Mouse (Mus musculus) myocyte (in vitro differentiated cells): ENCODE data around the gene Cstad. TPM values are rescaled to one million over a fixed set of nuclear protein-coding genes. Genes with fewer than 3 reads are reported as not detected.

ENCODE experiments used
- H3K27me3 ChIP-seq: one replicate; pipeline ENCODE4 v1.6.1; 2011; ENCODE audit not compliant: control insufficient read depth, insufficient read depth, insufficient read length
- H3K36me3 ChIP-seq: one replicate; pipeline ENCODE4 v1.6.1; 2011; ENCODE audit not compliant: control insufficient read depth, insufficient read depth
- H3K4me2 ChIP-seq: one replicate; pipeline ENCODE4 v1.6.1; 2011; ENCODE audit warnings: low read depth, control low read depth
- H3K4me3 ChIP-seq: one replicate; pipeline ENCODE4 v1.5.1; 2011; ENCODE audit warnings: mild to moderate bottlenecking, control low read depth, moderate library complexity
- H3K79me2 ChIP-seq: one replicate; pipeline ENCODE4 v1.6.1; 2011; ENCODE audit not compliant: control insufficient read depth, insufficient read depth
- H3ac ChIP-seq: one replicate; pipeline ENCODE4 v1.6.1; 2011; ENCODE audit not compliant: control insufficient read depth, insufficient read length
- CEBPB ChIP-seq: IDR thresholded peaks from 2 replicates; pipeline ENCODE4 v1.6.1; 2011; ENCODE audit warnings: mild to moderate bottlenecking, moderate library complexity; ENCODE audit not compliant: poor library complexity, insufficient read depth, severe bottlenecking
- E2F4 ChIP-seq: IDR thresholded peaks from one replicate; pipeline ENCODE4 v1.6.1; 2011; ENCODE audit warnings: mild to moderate bottlenecking, control low read depth, moderate library complexity; ENCODE audit not compliant: insufficient read depth
- MAX ChIP-seq: IDR thresholded peaks from one replicate; pipeline ENCODE4 v1.6.1; 2011; ENCODE audit warnings: low read depth, mild to moderate bottlenecking, control low read depth
- MYOD1 ChIP-seq, 3 experiments: IDR thresholded peaks; one replicate each; pipeline ENCODE4 v1.6.1; 2011; ENCODE audit warnings: control low read depth in 2 of 3, low read depth in 2 of 3, mild to moderate bottlenecking in 2 of 3, moderate library complexity in 1 of 3; ENCODE audit not compliant: insufficient read length in 2 of 3, control insufficient read depth in 1 of 3
- MYOG ChIP-seq, 3 experiments: IDR thresholded peaks; one replicate each; pipeline ENCODE4 v1.6.1; 2011; ENCODE audit warnings: control low read depth in 2 of 3, low read depth in 2 of 3, mild to moderate bottlenecking in 2 of 3; ENCODE audit not compliant: insufficient read length in 2 of 3, control insufficient read depth in 1 of 3, insufficient read depth in 1 of 3
- POLR2A ChIP-seq: IDR thresholded peaks from one replicate; pipeline ENCODE4 v1.6.1; 2011; ENCODE audit warnings: low read depth, mild to moderate bottlenecking, control low read depth, moderate library complexity; ENCODE audit not compliant: insufficient read length
- POLR2AphosphoS2 ChIP-seq: IDR thresholded peaks from one replicate; pipeline ENCODE4 v1.6.1; 2011; ENCODE audit warnings: low read depth, control low read depth; ENCODE audit not compliant: insufficient read length
- REST ChIP-seq: IDR thresholded peaks from one replicate; pipeline ENCODE4 v1.6.1; 2011; ENCODE audit warnings: mild to moderate bottlenecking, control low read depth, moderate library complexity; ENCODE audit not compliant: insufficient read depth, insufficient read length
- SRF ChIP-seq: IDR thresholded peaks from one replicate; pipeline ENCODE4 v1.6.1; 2011; ENCODE audit warnings: low read depth; ENCODE audit not compliant: control insufficient read depth, insufficient read length
- TCF12 ChIP-seq: IDR thresholded peaks from one replicate; pipeline ENCODE4 v1.6.1; 2011; ENCODE audit warnings: mild to moderate bottlenecking, control low read depth; ENCODE audit not compliant: poor library complexity, insufficient read depth, severe bottlenecking
- TCF3 ChIP-seq: IDR thresholded peaks from one replicate; pipeline ENCODE4 v1.6.1; 2011; ENCODE audit warnings: low read depth, control low read depth; ENCODE audit not compliant: insufficient read length
- USF1 ChIP-seq: IDR thresholded peaks from one replicate; pipeline ENCODE4 v1.6.1; 2011; ENCODE audit warnings: low read depth, mild to moderate bottlenecking, control low read depth, moderate library complexity
- polyA plus RNA-seq: library from polyadenylated mRNA; unstranded; fragments of >200 nt; fragmentation: generic; extraction: Trizol; gene quantifications from one replicate; pipeline ENCODE4 v1.2.1, GENCODE M21; 2012; ENCODE audit warnings: missing spikeins

Cstad gene
- polyA plus RNA-seq, 1 experiment: 0.77 TPM

DNA sequence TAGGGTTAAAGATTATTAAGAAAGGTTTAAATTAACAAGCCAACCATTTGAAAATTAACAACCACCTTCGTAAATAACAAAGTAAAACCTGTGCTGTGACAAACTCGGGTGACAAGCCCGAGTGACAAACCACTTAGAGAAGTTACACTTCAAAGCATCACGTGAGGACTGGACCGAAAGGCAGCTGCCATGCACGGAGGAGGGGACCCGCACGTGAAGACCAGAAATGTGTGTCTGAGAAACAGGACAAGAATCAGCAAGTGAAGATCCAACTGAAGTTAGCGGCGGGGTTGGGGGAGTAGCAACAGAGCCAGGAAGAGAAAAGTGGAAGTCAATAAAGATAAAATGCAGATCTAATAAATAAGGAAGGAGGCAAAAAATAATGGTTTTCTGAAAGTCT is 29.0 kb downstream of the Cstad start:
- Histone ChIP-seq H3K4me3 (no peak overlapping the region), H3K36me3 (no peaks in the 10 kb centered on the region), H3K27me3 (no peaks in the 10 kb centered on the region), H3K79me2 (no peaks in the 10 kb centered on the region), H3ac (no peak overlapping the region), H3K4me2 (no peak overlapping the region)
- TF ChIP-seq MYOG (IDR thresholded peaks at IDR 0.05; ENCODE audit: control insufficient read depth in 1 of 3, insufficient read depth in 1 of 3, insufficient read length in 2 of 3, low read depth in 2 of 3): no peak
- no peak for TF ChIP-seq USF1
- TF ChIP-seq POLR2A: no peak
- no peak for TF ChIP-seq TCF12
- TF ChIP-seq SRF: no peak
- TF ChIP-seq MYOD1 (IDR thresholded peaks at IDR 0.05; ENCODE audit: control insufficient read depth in 1 of 3, insufficient read length in 2 of 3, low read depth in 2 of 3): no peak
- no peak for TF ChIP-seq POLR2AphosphoS2
- TF ChIP-seq REST: no peak
- TF ChIP-seq E2F4: no peak
- no peak for TF ChIP-seq CEBPB
- TF ChIP-seq MAX: no peak
- no peak for TF ChIP-seq TCF3

DNA sequence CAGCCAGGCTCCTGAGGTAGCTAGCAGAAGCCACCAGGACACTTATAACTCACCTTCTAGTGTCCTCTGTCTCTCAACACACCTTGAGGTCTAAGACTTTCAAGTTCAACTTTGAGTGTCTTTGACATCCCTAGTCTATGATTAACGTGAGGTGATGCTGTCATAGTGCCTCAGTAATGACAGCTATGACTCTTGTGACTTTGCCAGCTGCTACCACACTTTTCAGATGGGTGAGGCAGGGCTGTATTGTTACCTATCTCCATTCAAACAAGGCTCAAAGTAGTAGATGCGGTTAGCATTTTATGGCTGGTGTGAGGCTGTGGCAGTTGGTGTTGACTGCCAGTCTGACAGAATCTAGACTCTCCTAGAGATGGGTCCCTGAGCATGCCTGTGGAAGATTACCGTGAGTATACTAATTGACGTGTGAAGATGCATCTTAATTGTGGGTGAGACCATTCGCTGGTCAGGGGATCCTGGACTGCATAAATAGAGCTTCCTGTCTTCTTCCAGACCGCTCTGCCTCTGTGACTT is 30.5 kb downstream of the Cstad start:
- no peaks in the 10 kb centered on the region for H3K79me2 ChIP-seq
- H3K27me3 ChIP-seq: no peaks in the 10 kb centered on the region
- no peak overlapping the region for H3K4me2 ChIP-seq
- no peaks in the 10 kb centered on the region for H3K36me3 ChIP-seq
- H3K4me3 ChIP-seq: no peak overlapping the region
- TF ChIP-seq CEBPB: no peak
- no peak for TF ChIP-seq MYOG (IDR thresholded peaks at IDR 0.05; ENCODE audit: control insufficient read depth in 1 of 3, insufficient read depth in 1 of 3, insufficient read length in 2 of 3, low read depth in 2 of 3)
- no peak overlapping the region for H3ac ChIP-seq

DNA sequence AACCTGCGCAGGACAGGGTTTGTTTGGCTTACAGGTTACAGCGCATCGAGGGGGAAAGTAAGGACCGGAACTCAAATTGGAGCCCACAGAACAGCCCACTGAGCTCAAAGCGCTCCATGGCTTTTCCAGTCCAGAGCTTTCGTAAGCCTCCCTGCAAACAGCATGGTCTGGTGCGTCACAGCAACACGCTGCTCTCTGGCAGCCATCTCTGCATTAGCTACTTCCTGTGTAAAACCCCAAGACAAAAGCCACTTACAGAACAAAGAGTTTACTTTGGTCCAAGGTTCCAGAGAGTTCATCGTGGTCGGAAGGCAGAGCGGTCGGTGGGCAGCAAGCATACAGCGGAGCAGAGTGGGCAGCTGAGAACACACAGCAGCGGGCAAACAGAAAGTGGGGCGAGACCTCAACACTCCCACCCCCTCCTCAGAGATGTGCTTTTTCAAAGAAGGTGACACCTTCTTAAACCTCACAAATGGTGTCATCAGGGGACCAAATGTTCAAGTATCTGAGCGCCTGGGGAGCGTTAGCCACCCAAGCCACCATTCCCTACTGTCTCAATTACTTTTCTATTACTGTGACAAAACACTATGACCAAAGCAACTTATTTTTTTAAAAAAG is 31.3 kb downstream of the Cstad start:
- no peak overlapping the region for H3K4me2 ChIP-seq
- H3K4me3 ChIP-seq: no peak overlapping the region
- no peak overlapping the region for H3ac ChIP-seq
- no peaks in the 10 kb centered on the region for H3K79me2 ChIP-seq
- no peaks in the 10 kb centered on the region for H3K36me3 ChIP-seq
- no peaks in the 10 kb centered on the region for H3K27me3 ChIP-seq
- TF ChIP-seq MYOD1 (IDR thresholded peaks at IDR 0.05; ENCODE audit: control insufficient read depth in 1 of 3, insufficient read length in 2 of 3, low read depth in 2 of 3) (no peak), CEBPB (no peak), TCF12 (no peak)

DNA sequence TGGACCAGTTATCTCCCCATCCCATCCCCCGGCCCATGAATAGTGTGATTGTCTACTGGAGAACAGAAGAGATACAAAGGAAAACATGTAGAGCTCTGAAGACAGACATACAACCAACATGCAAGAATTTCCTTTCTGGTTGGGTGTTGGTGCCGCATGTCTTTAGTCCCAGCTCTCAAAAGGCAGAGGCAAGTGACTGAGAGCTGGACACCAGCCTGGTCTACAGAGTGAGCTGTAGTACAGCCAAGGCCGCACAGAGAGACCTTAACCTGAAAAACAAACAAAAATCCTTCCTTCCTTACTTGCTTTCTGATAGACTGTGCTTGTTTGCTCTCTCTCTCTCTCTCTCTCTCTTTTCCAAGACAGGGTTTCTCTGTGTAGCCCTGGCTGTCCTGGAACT is 32.5 kb downstream of the Cstad start:
- no peak for TF ChIP-seq CEBPB
- TF ChIP-seq SRF: no peak
- TF ChIP-seq POLR2A: no peak
- TF ChIP-seq MAX: no peak
- TF ChIP-seq E2F4: no peak

DNA sequence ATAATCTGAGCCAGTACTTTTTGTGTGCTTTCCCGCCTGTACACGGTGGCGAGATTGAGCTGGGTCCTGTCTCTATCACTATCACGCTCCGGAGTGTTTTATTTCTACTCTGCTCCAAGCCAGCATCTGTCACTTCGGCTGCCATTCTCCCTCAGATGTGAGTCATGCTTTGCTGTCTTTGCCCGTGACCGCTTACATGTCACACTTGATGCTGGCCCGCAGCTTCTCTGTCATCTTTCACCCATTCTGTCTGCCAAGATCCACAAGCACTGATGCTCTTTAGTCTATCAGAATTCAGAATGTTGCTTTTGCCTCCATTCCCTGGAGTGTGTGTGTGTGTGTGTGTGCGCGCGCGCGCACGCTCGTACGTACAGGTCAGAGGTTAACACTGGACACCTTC is 33.5 kb downstream of the Cstad start:
- TF ChIP-seq TCF3: no peak
- TF ChIP-seq MYOG (IDR thresholded peaks at IDR 0.05; ENCODE audit: control insufficient read depth in 1 of 3, insufficient read depth in 1 of 3, insufficient read length in 2 of 3, low read depth in 2 of 3): peak in 1 of 3 experiments; percentile 5
- Histone ChIP-seq H3K4me3 (no peak overlapping the region), H3K4me2 (peak overlapping the region; percentile 41), H3ac (no peak overlapping the region), H3K79me2 (no peaks in the 10 kb centered on the region), H3K36me3 (no peaks in the 10 kb centered on the region), H3K27me3 (no peaks in the 10 kb centered on the region)

More for the DNA sequence above, 32.5 kb downstream of the Cstad start:
- Histone ChIP-seq H3K36me3 (no peaks in the 10 kb centered on the region), H3K79me2 (no peaks in the 10 kb centered on the region), H3K4me2 (no peak overlapping the region), H3K27me3 (no peaks in the 10 kb centered on the region), H3ac (no peak overlapping the region), H3K4me3 (no peak overlapping the region)

DNA sequence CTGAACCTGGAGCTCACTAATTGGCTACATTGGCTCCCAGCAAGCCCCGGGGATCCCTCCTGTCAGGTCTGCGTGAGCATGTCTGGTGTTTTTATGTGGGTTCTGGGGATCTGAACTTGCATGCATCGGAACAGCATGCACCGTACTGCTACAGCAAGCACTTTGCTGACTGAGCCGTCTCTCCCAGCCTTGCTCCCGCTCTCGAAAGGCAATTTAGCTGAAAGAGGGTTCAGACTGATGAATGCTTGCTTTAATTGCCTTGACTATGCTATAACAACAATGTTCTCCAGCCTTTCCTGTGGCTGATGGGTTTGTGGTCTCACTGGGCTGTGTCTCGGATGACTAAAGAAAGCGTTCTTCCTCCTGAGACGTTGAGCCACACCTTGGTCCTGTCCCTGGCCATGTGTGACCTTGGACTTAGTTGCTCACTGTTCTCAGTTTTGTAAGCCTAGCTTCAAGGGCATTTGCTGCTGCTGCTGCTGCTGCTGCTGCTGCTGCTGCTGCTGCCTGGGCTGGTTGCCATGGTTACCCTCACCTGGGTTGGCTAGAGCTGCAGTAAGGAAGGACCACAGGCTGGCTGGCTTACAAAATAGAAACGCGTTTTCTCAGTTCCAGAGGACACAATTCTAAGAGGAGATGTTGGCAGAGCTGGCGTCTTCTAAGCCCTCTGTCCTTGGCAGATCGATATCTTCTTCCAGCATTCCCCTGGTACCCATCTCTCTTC is 34.4 kb downstream of the Cstad start:
- no peak overlapping the region for H3ac ChIP-seq
- H3K36me3 ChIP-seq: no peaks in the 10 kb centered on the region
- no peak overlapping the region for H3K4me2 ChIP-seq
- TF ChIP-seq POLR2AphosphoS2 (no peak), MYOG (IDR thresholded peaks at IDR 0.05; ENCODE audit: control insufficient read depth in 1 of 3, insufficient read depth in 1 of 3, insufficient read length in 2 of 3, low read depth in 2 of 3) (no peak), MAX (no peak), TCF3 (no peak)
- no peaks in the 10 kb centered on the region for H3K27me3 ChIP-seq
- no peak overlapping the region for H3K4me3 ChIP-seq
- no peaks in the 10 kb centered on the region for H3K79me2 ChIP-seq
